Mouse (Mus musculus) forebrain, embryonic 12.5 days (tissue): Measurements from ENCODE around the gene Hyal2. TPM values are rescaled to one million over a fixed set of nuclear protein-coding genes. Genes with fewer than 3 reads are reported as not detected.

Source experiments
- ATAC-seq: fragments of 200-750 bp; cut with Nextera tagmentation; 2 replicates; pipeline ENCODE4 v1.8.0; 2017; ENCODE audit warnings: moderate TSS enrichment; ENCODE audit not compliant: low FRiP score
- H3K27ac ChIP-seq: fragments of 300-500 bp; sonication (generic); 2 replicates; pipeline ENCODE4 v1.5.1; 2016; ENCODE audit warnings: mild to moderate bottlenecking
- H3K27me3 ChIP-seq: fragments of 300-500 bp; sonication (generic); 2 replicates; pipeline ENCODE4 v1.6.1; 2016; ENCODE audit warnings: mild to moderate bottlenecking
- H3K36me3 ChIP-seq: fragments of 300-500 bp; sonication (generic); replicated peaks from 2 replicates; pipeline ENCODE4 v1.6.1; 2016; ENCODE audit warnings: mild to moderate bottlenecking
- H3K4me1 ChIP-seq: fragments of 300-500 bp; sonication (generic); 2 replicates; pipeline ENCODE4 v1.6.1; 2016
- H3K4me2 ChIP-seq: fragments of 300-500 bp; sonication (generic); 2 replicates; pipeline ENCODE4 v1.6.1; 2016; ENCODE audit warnings: mild to moderate bottlenecking, moderate library complexity
- H3K4me3 ChIP-seq: fragments of 300-500 bp; sonication (generic); replicated peaks from 2 replicates; pipeline ENCODE4 v1.5.1; 2016; ENCODE audit warnings: mild to moderate bottlenecking
- H3K9ac ChIP-seq: fragments of 300-500 bp; sonication (generic); 2 replicates; pipeline ENCODE4 v1.6.1; 2016; ENCODE audit warnings: mild to moderate bottlenecking
- H3K9me3 ChIP-seq: fragments of 300-500 bp; sonication (generic); 2 replicates; pipeline ENCODE4 v1.6.1; 2016
- WGBS: fragments of 180-500 bp; shearing (Covaris S2); methylation state at CpG from one replicate; pipeline ENCODE4 v1.1.7; 2016; 5-methylcytosine and 5-hydroxymethylcytosine counted together
- polyA plus RNA-seq: library from polyadenylated mRNA; unstranded; fragments of >200 nt; fragmentation: Nextera tagmentation; extraction: Ambion mirVana; gene quantifications from 2 replicates; pipeline ENCODE4 v1.2.1, GENCODE M21; 2016

Gene Hyal2
- polyA plus RNA-seq, 1 experiment from 2014 or later: 108 TPM

DNA sequence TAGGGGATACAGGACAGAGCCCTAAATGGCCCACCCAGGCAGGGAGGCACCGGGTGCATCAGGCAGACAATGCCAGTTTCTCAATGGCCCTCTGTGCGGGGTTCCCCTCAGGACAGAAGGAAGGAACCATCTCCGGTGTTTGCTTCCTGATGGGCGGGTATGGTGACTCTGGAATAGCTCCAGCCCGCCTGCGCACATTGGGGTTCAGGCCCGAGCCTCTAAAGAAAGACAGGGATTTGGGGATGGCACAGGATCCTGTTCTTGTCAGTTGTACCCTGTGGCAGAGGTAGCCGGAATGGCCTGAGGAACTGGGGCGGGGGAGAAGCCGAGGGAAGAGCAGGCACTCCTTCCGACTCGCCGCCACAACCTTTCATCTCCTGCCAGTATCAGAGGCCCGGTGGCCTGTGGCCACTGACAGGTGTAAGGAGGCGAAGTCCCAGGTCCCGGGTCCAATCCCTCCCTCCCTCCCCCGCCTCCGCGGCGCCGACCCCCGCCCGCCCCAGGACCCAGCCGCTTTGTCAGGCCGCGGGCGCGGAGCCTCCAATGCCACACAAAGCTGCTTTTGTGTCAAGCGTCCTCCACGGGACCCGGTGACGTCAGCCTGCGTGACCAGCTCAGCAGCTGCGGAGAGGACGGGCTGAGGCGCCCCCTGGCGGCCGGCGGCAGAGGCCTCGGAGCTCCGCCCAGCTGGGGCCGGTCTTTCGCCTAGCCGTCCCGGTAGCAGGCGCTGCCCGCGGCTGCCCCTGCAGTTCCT, 44.6 kb downstream of the Hyal2 start:
- Histone ChIP-seq H3K9me3 (no peaks in the 10 kb centered on the region), H3K4me3 (peak overlapping the region; percentile 36), H3K36me3 (peaks cover 37% of the 10 kb centered on the region), H3K4me1 (peaks cover 62% of the 10 kb centered on the region), H3K9ac (peak overlapping the region; percentile 71), H3K4me2 (peak overlapping the region; percentile 61), H3K27me3 (no peaks in the 10 kb centered on the region), H3K27ac (peak overlapping the region; percentile 99)
- ATAC-seq: peak; percentile 94
- WGBS: 1% methylated on average over 45 of the region's 48 CpGs

- WGBS: 13% methylated on average over 12 of the region's 12 CpGs
- Histone ChIP-seq H3K4me1 (peaks cover 55% of the 10 kb centered on the region), H3K36me3 (peaks cover 43% of the 10 kb centered on the region), H3K4me2 (peak overlapping the region; percentile 61), H3K27me3 (no peaks in the 10 kb centered on the region), H3K9me3 (no peaks in the 10 kb centered on the region), H3K9ac (peak overlapping the region; percentile 71; the same call in 1 of the 2 replicates), H3K27ac (peak overlapping the region; percentile 99), H3K4me3 (peak overlapping the region; percentile 36)
- ATAC-seq: 0 out of 2 replicates have a peak, but pooled peaks have one; percentile 9
Measured at GRCm38 (mm10) chr9:107612945-107613569, 45.3 kb downstream of the Hyal2 start.

DNA sequence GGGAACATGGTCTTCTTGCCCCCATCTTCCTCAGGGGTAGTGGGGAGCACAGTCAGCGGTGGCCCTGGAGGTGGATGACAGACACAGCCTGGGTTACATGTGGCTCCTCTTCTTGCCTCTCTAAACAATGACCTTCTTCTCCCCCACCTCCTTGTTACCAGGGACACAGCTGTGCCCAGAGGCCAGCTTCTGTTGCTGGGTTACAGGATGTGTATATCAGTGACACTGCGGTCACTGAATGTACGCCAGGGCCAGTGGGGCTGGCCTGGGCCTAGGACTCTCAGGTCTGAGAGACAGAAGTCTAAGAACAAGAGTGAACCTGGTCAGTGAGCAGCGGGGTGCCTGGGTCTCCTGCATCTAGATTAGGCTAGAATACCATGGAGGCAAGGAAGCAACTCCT, 47.3 kb downstream of the Hyal2 start:
- Histone ChIP-seq H3K9me3 (no peaks in the 10 kb centered on the region), H3K4me1 (peaks cover 53% of the 10 kb centered on the region), H3K27me3 (no peaks in the 10 kb centered on the region), H3K4me2 (no peak overlapping the region), H3K27ac (peak overlapping the region; percentile 43; the same call in 1 of the 2 replicates), H3K9ac (no peak overlapping the region), H3K4me3 (no peak overlapping the region), H3K36me3 (peaks cover 63% of the 10 kb centered on the region)
- WGBS: 82% methylated on average over 4 of the region's 4 CpGs
- ATAC-seq: no peak

DNA sequence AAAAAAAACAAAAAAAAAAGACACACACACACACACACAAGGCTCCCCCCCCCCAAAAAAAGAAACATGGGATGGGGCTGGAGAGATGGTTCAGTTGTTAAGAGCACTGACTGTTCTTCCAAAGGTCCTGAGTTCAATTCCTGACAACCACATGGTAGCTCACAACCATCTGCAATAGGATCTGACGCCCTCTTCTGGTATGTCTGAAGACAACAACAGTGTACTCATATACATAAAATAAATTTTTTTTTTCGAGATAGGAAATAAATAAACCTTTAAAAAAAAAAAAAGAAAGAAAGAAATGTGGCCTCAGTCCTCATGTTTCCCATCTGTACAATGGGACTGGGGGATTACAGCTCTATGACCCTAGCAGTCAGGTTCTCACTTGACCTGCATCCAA, 49.7 kb downstream of the Hyal2 start:
- H3K4me1 ChIP-seq: peaks cover 39% of the 10 kb centered on the region
- no peak overlapping the region for H3K9ac ChIP-seq
- H3K27ac ChIP-seq: no peak overlapping the region
- no peak for ATAC-seq
- no peaks in the 10 kb centered on the region for H3K27me3 ChIP-seq
- no peak overlapping the region for H3K4me2 ChIP-seq
- no peak overlapping the region for H3K4me3 ChIP-seq
- no peaks in the 10 kb centered on the region for H3K9me3 ChIP-seq
- peaks cover 75% of the 10 kb centered on the region for H3K36me3 ChIP-seq
- 93% methylated on average over 2 of the region's 2 CpGs for WGBS

- H3K4me1 ChIP-seq: peaks cover 34% of the 10 kb centered on the region
- no peak overlapping the region for H3K9ac ChIP-seq
- no peak overlapping the region for H3K4me3 ChIP-seq
- 0 out of 2 replicates have a peak overlapping the region, but pooled peaks have one; percentile 62 for H3K27ac ChIP-seq
- no peaks in the 10 kb centered on the region for H3K9me3 ChIP-seq
- 96% methylated on average over 6 of the region's 6 CpGs for WGBS
- peaks cover 80% of the 10 kb centered on the region for H3K36me3 ChIP-seq
- no peak for ATAC-seq
- no peaks in the 10 kb centered on the region for H3K27me3 ChIP-seq
- no peak overlapping the region for H3K4me2 ChIP-seq
Measured at GRCm38 (mm10) chr9:107618098-107618497, 50.4 kb downstream of the Hyal2 start.

- Histone ChIP-seq H3K9me3 (no peaks in the 10 kb centered on the region), H3K27me3 (no peaks in the 10 kb centered on the region), H3K4me3 (no peak overlapping the region), H3K27ac (peak overlapping the region; percentile 62; the same call in 1 of the 2 replicates), H3K9ac (no peak overlapping the region), H3K4me1 (peaks cover 27% of the 10 kb centered on the region), H3K4me2 (no peak overlapping the region), H3K36me3 (peaks cover 84% of the 10 kb centered on the region)
- 70% methylated on average over 13 of the region's 13 CpGs for WGBS
- no peak for ATAC-seq
Measured at GRCm38 (mm10) chr9:107618778-107619545, 51.2 kb downstream of the Hyal2 start.

DNA sequence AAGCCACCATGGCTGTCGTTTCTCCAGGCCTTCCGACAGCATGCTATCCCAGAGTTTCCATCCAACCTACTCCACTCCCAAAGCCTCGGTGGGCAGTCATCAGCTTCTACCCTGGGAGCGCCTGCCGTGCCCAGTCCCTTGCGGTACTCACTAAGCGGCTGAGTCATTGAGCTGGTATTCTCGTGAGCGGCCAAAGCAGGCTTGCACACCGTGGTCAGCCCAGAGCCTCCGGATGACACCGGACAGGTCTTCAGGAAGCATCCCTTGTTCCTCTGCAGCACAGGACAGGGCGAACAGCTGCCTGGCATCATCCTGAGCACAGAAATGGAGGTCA, 51.8 kb downstream of the Hyal2 start:
- Histone ChIP-seq H3K4me2 (no peak overlapping the region), H3K27me3 (no peaks in the 10 kb centered on the region)

GRCm38 (mm10) chr9:107620954-107621353, 53.2 kb downstream of the Hyal2 start:
- H3K4me1 ChIP-seq: peaks cover 30% of the 10 kb centered on the region
- peaks cover 80% of the 10 kb centered on the region for H3K36me3 ChIP-seq
- H3K27ac ChIP-seq: 0 out of 2 replicates have a peak overlapping the region, but pooled peaks have one; percentile 25
- H3K4me3 ChIP-seq: no peak overlapping the region
- H3K4me2 ChIP-seq: no peak overlapping the region
- no peaks in the 10 kb centered on the region for H3K27me3 ChIP-seq
- no peak for ATAC-seq
- no peaks in the 10 kb centered on the region for H3K9me3 ChIP-seq
- H3K9ac ChIP-seq: no peak overlapping the region

More for the DNA sequence above, 51.8 kb downstream of the Hyal2 start:
- H3K4me3 ChIP-seq: no peak overlapping the region
- peaks cover 26% of the 10 kb centered on the region for H3K4me1 ChIP-seq
- no peaks in the 10 kb centered on the region for H3K9me3 ChIP-seq
- no peak overlapping the region for H3K9ac ChIP-seq
- peaks cover 82% of the 10 kb centered on the region for H3K36me3 ChIP-seq
- no peak for ATAC-seq
- H3K27ac ChIP-seq: peak overlapping the region; percentile 62; the same call in 1 of the 2 replicates
- 87% methylated on average over 13 of the region's 13 CpGs for WGBS

Other genes starting within 250 kb of the Hyal2 start
- gene Hemk1, start 229.6 kb upstream of the Hyal2 start, polyA plus RNA-seq: 10.3 and 12.0 TPM in 2 replicates
- gene 6430571L13Rik, start 227.3 kb upstream of the Hyal2 start, polyA plus RNA-seq: 2.2 and 2.9 TPM in 2 replicates
- 3.3 and 3.4 TPM in 2 replicates for gene Cacna2d2, start 168.3 kb upstream of the Hyal2 start, polyA plus RNA-seq
- 43.3 and 45.0 TPM in 2 replicates for gene Tmem115, start 34.0 kb upstream of the Hyal2 start, polyA plus RNA-seq
- gene Cyb561d2, start 25.8 kb upstream of the Hyal2 start, polyA plus RNA-seq: 17.7 and 18.9 TPM in 2 replicates
- 43.1 and 46.3 TPM in 2 replicates for gene Nprl2, start 25.7 kb upstream of the Hyal2 start, polyA plus RNA-seq
- gene Zmynd10, start 20.6 kb upstream of the Hyal2 start, polyA plus RNA-seq: 1.0 and 2.2 TPM in 2 replicates
- 40.0 and 45.7 TPM in 2 replicates for gene Rassf1, start 16.4 kb upstream of the Hyal2 start, polyA plus RNA-seq
- 77.2 and 79.9 TPM in 2 replicates for gene Tusc2, start 4.7 kb upstream of the Hyal2 start, polyA plus RNA-seq
- 6.9 and 8.4 TPM in 2 replicates for gene Hyal1, start 9.0 kb downstream of the Hyal2 start, polyA plus RNA-seq
- gene Naa80, start 10.9 kb downstream of the Hyal2 start, polyA plus RNA-seq: 13.7 and 14.2 TPM in 2 replicates
- gene Hyal3, start 12.9 kb downstream of the Hyal2 start, polyA plus RNA-seq: 0.80 and 1.2 TPM in 2 replicates
- gene Ifrd2, start 19.7 kb downstream of the Hyal2 start, polyA plus RNA-seq: 22.1 and 26.3 TPM in 2 replicates
- gene Sema3b, start 41.3 kb downstream of the Hyal2 start, polyA plus RNA-seq: 1.7 and 2.6 TPM in 2 replicates
- 570 and 587 TPM in 2 replicates for gene Gnai2, start 67.4 kb downstream of the Hyal2 start, polyA plus RNA-seq
- 8.5 and 10.6 TPM in 2 replicates for gene Slc38a3, start 101.6 kb downstream of the Hyal2 start, polyA plus RNA-seq
- gene Gnat1, start 111.8 kb downstream of the Hyal2 start, polyA plus RNA-seq: 1.7 and 2.1 TPM in 2 replicates
- gene Sema3f, start 142.5 kb downstream of the Hyal2 start, polyA plus RNA-seq: 13.2 and 15.2 TPM in 2 replicates
- 232 and 237 TPM in 2 replicates for gene Rbm5, start 203.1 kb downstream of the Hyal2 start, polyA plus RNA-seq